Mouse (Mus musculus) gastrocnemius, adult 18-20 months (tissue): ENCODE data around the gene Kcnk16. TPM values are rescaled to one million over a fixed set of nuclear protein-coding genes. Genes with fewer than 3 reads are reported as not detected.

Experiments used
- total RNA-seq, 2 experiments: library from RNA; stranded (reverse); gene quantifications; 2 replicates each; pipeline ENCODE4 v1.2.3; 2021

The Kcnk16 gene
- total RNA-seq, 2 experiments from 2014 or later = not detected

Other genes starting within 250 kb of the Kcnk16 start
- gene Saysd1, start 130.7 kb downstream of the Kcnk16 start, total RNA-seq = 1 to 10 TPM; 2.8 to 2.9 TPM
- gene Kcnk5, start 87.4 kb downstream of the Kcnk16 start, total RNA-seq = under 1 TPM; 0.57 to 0.59 TPM
- 10 to 100 TPM; 29.7 to 32.8 TPM for gene Nudt13, start 25.5 kb upstream of the Kcnk16 start, total RNA-seq
- 10 to 100 TPM; 33.1 to 36.1 TPM for gene Ecd, start 78.9 kb upstream of the Kcnk16 start, total RNA-seq
- 10 to 100 TPM; 19.8 to 21.3 TPM for gene Fam149b, start 79.0 kb upstream of the Kcnk16 start, total RNA-seq
- 10 to 100 TPM; 10.6 to 12.2 TPM for gene Dnajc9, start 119.7 kb upstream of the Kcnk16 start, total RNA-seq
- gene Mrps16, start 124.4 kb upstream of the Kcnk16 start, total RNA-seq = 10 to 100 TPM; 50.8 to 54.9 TPM
- gene Cfap70, start 183.0 kb upstream of the Kcnk16 start, total RNA-seq = under 1 TPM; 0.14 to 0.19 TPM
- 10 to 100 TPM; 47.7 to 72.8 TPM for gene Anxa7, start 210.9 kb upstream of the Kcnk16 start, total RNA-seq
- gene Mss51, start 227.7 kb upstream of the Kcnk16 start, total RNA-seq = 100 to 1,000 TPM; 236 to 409 TPM